Mouse (Mus musculus) stomach, postnatal 0 days (tissue): ENCODE measurements at regions not wholly inside any gene's neighbourhood (a gene's known extent, or its start where the extent isn't known, plus 50 kb on each side); places are given as distances from the start of the nearest gene placed in this dataset.

Source experiments
- CTCF ChIP-seq: IDR thresholded peaks from 2 replicates; pipeline ENCODE4 v1.5.1; 2016; ENCODE audit warnings: antibody characterized with exemption, low read depth, mild to moderate bottlenecking, moderate library complexity
- EP300 ChIP-seq: optimal IDR thresholded peaks from 2 replicates; pipeline ENCODE3; 2016; ENCODE audit warnings: antibody characterized with exemption

GRCm38 (mm10) chr10:41016547-41016946 lies 55.5 kb downstream of the Gpr6 start:
- TF ChIP-seq CTCF (no peak), EP300 (no peak)
